Mouse (Mus musculus) Patski (cell line): ENCODE results near the gene Tctex1d2. TPM values are rescaled to one million over a fixed set of nuclear protein-coding genes. Genes with fewer than 3 reads are reported as not detected.

Experiments
- ATAC-seq: fragments of 100-300 bp; one replicate; pipeline ENCODE4 v1.8.0; 2021
- CTCF ChIA-PET: fragments of 350-600 bp; sonication (Branson Sonifier 250); formaldehyde crosslinking; loops from one replicate; lab custom pipeline; 2022; ENCODE audit warnings: inconsistent platforms; lab: Charles Lee
- POLR2A ChIA-PET: fragments of 350-600 bp; sonication (Branson Sonifier 250); formaldehyde crosslinking; loops from one replicate; lab custom pipeline; 2022; ENCODE audit warnings: antibody characterized with exemption, inconsistent platforms; lab: Charles Lee
- DNase-seq: peaks from one replicate; pipeline ENCODE4 v3.0.0-alpha.2; 2011; ENCODE audit warnings: low read depth, low spot score
- H3K27me3 ChIP-seq: fragments of 371-371 bp; one replicate; pipeline ENCODE4 v1.5.1; 2021
- CTCF ChIP-seq: fragments of 100-300 bp; IDR thresholded peaks from one replicate; pipeline ENCODE4 v1.5.1; 2021
- in situ Hi-C: fragments of 300-500 bp; cut with MboI; formaldehyde crosslinking; loops from 3 replicates; pipeline ENCODE4 v1.11.1; 2018; ENCODE audit warnings: low pct_unique_long_range_greater_than_20kb, mixed read lengths
- polyA plus RNA-seq: library from polyadenylated mRNA; unstranded; gene quantifications from one replicate; pipeline ENCODE4 v1.2.3, GENCODE M21; 2021

Gene Tctex1d2
- polyA plus RNA-seq, 1 experiment from 2014 or later = 54.5 TPM

DNA sequence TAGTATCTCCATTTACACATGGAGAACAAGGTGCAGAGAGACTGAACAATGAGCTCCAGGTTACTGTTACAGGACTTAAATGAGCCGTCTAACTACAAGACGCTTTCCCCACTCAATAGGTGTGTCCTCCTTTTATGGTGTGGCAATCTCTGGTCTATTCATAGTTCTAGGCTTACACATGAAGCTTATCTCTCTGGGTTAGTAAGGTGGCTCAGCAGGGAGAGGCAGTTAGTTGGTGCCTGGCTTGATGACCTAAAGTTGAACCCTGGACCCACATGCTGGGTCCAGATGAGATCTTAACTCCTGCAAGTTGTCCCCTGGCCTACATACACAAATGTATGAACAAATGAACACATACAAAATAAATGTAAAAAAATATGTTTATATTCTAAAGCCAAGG is 43.9 kb downstream of the Tctex1d2 start:
- ATAC-seq = no peak
- DNase-seq = no peak
- CTCF ChIA-PET = interaction anchor here (1.1 kb wide), 1 partner anchor 100 kb away, joined by 3 read pairs; no protein-coding TSS in a partner anchor
- no peak for TF ChIP-seq CTCF
- POLR2A ChIA-PET = no interaction called here
- in situ Hi-C loops = loop anchor here (25.0 kb wide), 2 partner anchors 201 to 351 kb away; partner anchors contain the start of gene Smco1
- no peaks in the 10 kb centered on the region for H3K27me3 ChIP-seq

GRCm38 (mm10) chr16:32464908-32465307 is 45.4 kb downstream of the Tctex1d2 start:
- TF ChIP-seq CTCF = no peak
- in situ Hi-C loops = loop anchor here (25.0 kb wide), 2 partner anchors 203 to 353 kb away; partner anchors contain the start of gene Smco1
- ChIA-PET POLR2A (no interaction called here), CTCF (interaction anchor here (0.6 kb wide), 1 partner anchor 161 kb away, joined by 3 read pairs; no protein-coding TSS in a partner anchor)
- ATAC-seq = no peak
- DNase-seq = no peak
- no peaks in the 10 kb centered on the region for H3K27me3 ChIP-seq

- in situ Hi-C loops = loop anchor here (25.0 kb wide), 2 partner anchors 206 to 356 kb away; partner anchors contain the start of gene Smco1
- ChIA-PET POLR2A (no interaction called here), CTCF (no interaction called here)
- no peak for TF ChIP-seq CTCF
- ATAC-seq (no peak), DNase-seq (no peak)
- H3K27me3 ChIP-seq = no peaks in the 10 kb centered on the region
Observed at GRCm38 (mm10) chr16:32468488-32468887, 49.0 kb downstream of the Tctex1d2 start.

- ChIA-PET CTCF (interaction anchor here (0.9 kb wide), 1 partner anchor 40 kb away, joined by 4 read pairs; no protein-coding TSS in a partner anchor), POLR2A (no interaction called here)
- no peaks in the 10 kb centered on the region for H3K27me3 ChIP-seq
- in situ Hi-C loops = loop anchor here (25.0 kb wide), 2 partner anchors 207 to 357 kb away; partner anchors contain the start of gene Smco1
- DNase-seq = no peak
- TF ChIP-seq CTCF = no peak
- ATAC-seq = no peak
Observed at GRCm38 (mm10) chr16:32469404-32470105, 50.1 kb downstream of the Tctex1d2 start.

GRCm38 (mm10) chr16:32472276-32473015 is 52.9 kb downstream of the Tctex1d2 start:
- POLR2A ChIA-PET = no interaction called here
- CTCF ChIA-PET = interaction anchor here (1.2 kb wide), 1 partner anchor 21 kb away, joined by 3 read pairs; no protein-coding TSS in a partner anchor
- no peaks in the 10 kb centered on the region for H3K27me3 ChIP-seq
- DNase-seq (no peak), ATAC-seq (no peak)
- TF ChIP-seq CTCF = no peak
- in situ Hi-C loops = loop anchor here (25.0 kb wide), 2 partner anchors 210 to 360 kb away; partner anchors contain the start of gene Smco1

DNA sequence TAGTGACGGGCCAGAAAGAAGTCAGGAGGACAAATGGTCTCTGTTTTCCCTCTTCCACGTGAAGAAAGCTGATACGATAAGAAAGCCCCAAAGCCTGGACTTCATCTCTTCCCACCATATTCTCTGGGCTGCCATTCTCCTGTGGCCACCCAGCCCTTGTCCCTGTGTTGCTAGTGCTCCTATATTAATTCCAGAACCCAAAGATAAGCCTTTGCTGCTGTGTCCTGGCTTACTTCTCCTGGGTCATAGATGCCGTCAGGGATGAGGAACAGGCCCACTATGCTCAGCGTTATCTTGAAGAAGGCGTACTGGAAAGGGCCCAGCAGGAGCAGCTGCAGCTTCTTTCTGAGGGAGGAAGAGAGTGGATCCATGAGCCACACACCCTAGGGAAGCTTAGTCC is 57.8 kb downstream of the Tctex1d2 start:
- DNase-seq (no peak), ATAC-seq (no peak)
- H3K27me3 ChIP-seq = no peaks in the 10 kb centered on the region
- in situ Hi-C loops = no loop called here
- TF ChIP-seq CTCF = no peak
- ChIA-PET POLR2A (no interaction called here), CTCF (interaction anchor here (2.3 kb wide), 1 partner anchor 23 kb away, joined by 10 read pairs; no protein-coding TSS in a partner anchor)

Other genes with a start within 250 kb of the Tctex1d2 start
- not detected for gene Bex6, start 239.9 kb upstream of the Tctex1d2 start, polyA plus RNA-seq
- gene Fbxo45, start 172.5 kb upstream of the Tctex1d2 start, polyA plus RNA-seq = 11.0 TPM
- 15.6 TPM for gene Wdr53, start 172.5 kb upstream of the Tctex1d2 start, polyA plus RNA-seq
- gene Smco1, start 148.2 kb upstream of the Tctex1d2 start, polyA plus RNA-seq = 0.04 TPM
- 13.8 TPM for gene Rnf168, start 142.2 kb upstream of the Tctex1d2 start, polyA plus RNA-seq
- gene Ubxn7, start 87.4 kb upstream of the Tctex1d2 start, polyA plus RNA-seq = 18.7 TPM
- not detected for gene Tm4sf19, start 19.2 kb upstream of the Tctex1d2 start, polyA plus RNA-seq
- 29.7 TPM for gene Pcyt1a, start 11.2 kb downstream of the Tctex1d2 start, polyA plus RNA-seq
- gene Slc51a, start 68.2 kb downstream of the Tctex1d2 start, polyA plus RNA-seq = 0.04 TPM
- not detected for gene Zdhhc19, start 76.6 kb downstream of the Tctex1d2 start, polyA plus RNA-seq
- gene Tfrc, start 189.2 kb downstream of the Tctex1d2 start, polyA plus RNA-seq = 84.9 TPM
- gene Tnk2, start 224.2 kb downstream of the Tctex1d2 start, polyA plus RNA-seq = 72.0 TPM